Mouse (Mus musculus) embryonic facial prominence, embryonic 14.5 days (tissue): Measurements from ENCODE around the gene Fryl. TPM values are rescaled to one million over a fixed set of nuclear protein-coding genes. Genes with fewer than 3 reads are reported as not detected.

Experiments used
- ATAC-seq: fragments of 200-750 bp; cut with Nextera tagmentation; 2 replicates; pipeline ENCODE4 v1.8.0; 2017; ENCODE audit warnings: low read depth, moderate number of reproducible peaks, moderate TSS enrichment
- DNase-seq: peaks from one replicate; pipeline ENCODE4 v3.0.0-alpha.2; 2015; ENCODE audit warnings: low spot score
- H3K27ac ChIP-seq: fragments of 300-500 bp; sonication (generic); replicated peaks from 2 replicates; pipeline ENCODE4 v1.5.1; 2014; ENCODE audit warnings: low read depth, mild to moderate bottlenecking, low read length, moderate library complexity
- H3K27me3 ChIP-seq: fragments of 300-500 bp; sonication (generic); replicated peaks from 2 replicates; pipeline ENCODE4 v1.6.1; 2014; ENCODE audit warnings: low read length; ENCODE audit not compliant: control insufficient read depth, insufficient read depth
- H3K36me3 ChIP-seq: fragments of 300-500 bp; sonication (generic); 2 replicates; pipeline ENCODE4 v1.6.1; 2014; ENCODE audit warnings: low read length, mixed read lengths; ENCODE audit not compliant: control insufficient read depth, insufficient read depth
- H3K4me1 ChIP-seq: fragments of 300-500 bp; sonication (generic); 2 replicates; pipeline ENCODE4 v1.6.1; 2014; ENCODE audit warnings: antibody characterized with exemption, low read length; ENCODE audit not compliant: control insufficient read depth, insufficient read depth
- H3K4me2 ChIP-seq: fragments of 300-500 bp; sonication (generic); 2 replicates; pipeline ENCODE4 v1.6.1; 2014; ENCODE audit warnings: low read depth, mild to moderate bottlenecking, low read length, moderate library complexity, mixed read lengths
- H3K4me3 ChIP-seq: fragments of 300-500 bp; sonication (generic); 2 replicates; pipeline ENCODE4 v1.5.1; 2014; ENCODE audit warnings: low read depth, mild to moderate bottlenecking, low read length
- H3K9ac ChIP-seq: fragments of 300-500 bp; sonication (generic); 2 replicates; pipeline ENCODE4 v1.6.1; 2014; ENCODE audit warnings: low read depth, mild to moderate bottlenecking, low read length, moderate library complexity, mixed read lengths
- H3K9me3 ChIP-seq: fragments of 300-500 bp; sonication (generic); 2 replicates; pipeline ENCODE4 v1.6.1; 2016; ENCODE audit warnings: low read length; ENCODE audit not compliant: control insufficient read depth
- WGBS: fragments of 180-500 bp; shearing (Covaris S2); extraction: QIAGEN DNeasy Blood & Tissue Kit; methylation state at CpG from one replicate; pipeline ENCODE4 v1.1.7; 2014; 5-methylcytosine and 5-hydroxymethylcytosine counted together
- polyA plus RNA-seq: library from polyadenylated mRNA; unstranded; fragments of >200 nt; fragmentation: Nextera tagmentation; extraction: Ambion mirVana; gene quantifications from 2 replicates; pipeline ENCODE4 v1.2.1, GENCODE M21; 2014

The Fryl gene
- polyA plus RNA-seq, 1 experiment from 2014 or later, result 26.8 TPM

GRCm38 (mm10) chr5:73200387-73201384, 55.7 kb downstream of the Fryl start:
- no peak for DNase-seq
- Histone ChIP-seq H3K9me3 (no peaks in the 10 kb centered on the region), H3K27me3 (no peaks in the 10 kb centered on the region), H3K4me1 (no peaks in the 10 kb centered on the region; the same call in 1 of the 2 replicates), H3K9ac (no peak overlapping the region), H3K27ac (no peak overlapping the region), H3K4me2 (no peak overlapping the region), H3K4me3 (no peak overlapping the region), H3K36me3 (peaks cover 4% of the 10 kb centered on the region; the same call in 1 of the 2 replicates)
- 73% methylated on average over 16 of the region's 16 CpGs for WGBS
- ATAC-seq, result no peak

- H3K9me3 ChIP-seq, result no peaks in the 10 kb centered on the region
- no peak overlapping the region for H3K4me2 ChIP-seq
- WGBS, result 71% methylated on average over 2 of the region's 2 CpGs
- H3K4me3 ChIP-seq, result no peak overlapping the region
- H3K9ac ChIP-seq, result no peak overlapping the region
- H3K27me3 ChIP-seq, result no peaks in the 10 kb centered on the region
- DNase-seq (no peak), ATAC-seq (no peak)
- peaks cover 7% of the 10 kb centered on the region; the same call in 1 of the 2 replicates for H3K36me3 ChIP-seq
- H3K4me1 ChIP-seq, result no peaks in the 10 kb centered on the region
- H3K27ac ChIP-seq, result no peak overlapping the region
These were observed 56.8 kb downstream of the Fryl start for GRCm38 (mm10) chr5:73199586-73199985.

GRCm38 (mm10) chr5:73198690-73199089, 57.7 kb downstream of the Fryl start:
- 96% methylated on average over 5 of the region's 5 CpGs for WGBS
- Histone ChIP-seq H3K4me1 (no peaks in the 10 kb centered on the region), H3K9me3 (no peaks in the 10 kb centered on the region), H3K27me3 (no peaks in the 10 kb centered on the region), H3K4me2 (no peak overlapping the region), H3K9ac (no peak overlapping the region), H3K27ac (no peak overlapping the region), H3K4me3 (no peak overlapping the region), H3K36me3 (0 out of 2 replicates have a peak, but pooled peaks cover 12% of the 10 kb centered on the region)
- no peak for ATAC-seq
- DNase-seq, result no peak

GRCm38 (mm10) chr5:73197796-73198195, 58.6 kb downstream of the Fryl start:
- H3K4me3 ChIP-seq, result no peak overlapping the region
- ATAC-seq, result no peak
- H3K27ac ChIP-seq, result no peak overlapping the region
- no peak for DNase-seq
- no peaks in the 10 kb centered on the region for H3K4me1 ChIP-seq
- H3K4me2 ChIP-seq, result no peak overlapping the region
- no peak overlapping the region for H3K9ac ChIP-seq
- no peaks in the 10 kb centered on the region for H3K9me3 ChIP-seq
- 0 out of 2 replicates have a peak, but pooled peaks cover 14% of the 10 kb centered on the region for H3K36me3 ChIP-seq
- no peaks in the 10 kb centered on the region for H3K27me3 ChIP-seq
- 92% methylated on average over 7 of the region's 7 CpGs for WGBS

GRCm38 (mm10) chr5:73194740-73195139, 61.7 kb downstream of the Fryl start:
- H3K27ac ChIP-seq, result no peak overlapping the region
- H3K9me3 ChIP-seq, result no peaks in the 10 kb centered on the region
- DNase-seq, result no peak
- H3K4me2 ChIP-seq, result no peak overlapping the region
- H3K9ac ChIP-seq, result no peak overlapping the region
- H3K36me3 ChIP-seq, result 0 out of 2 replicates have a peak, but pooled peaks cover 14% of the 10 kb centered on the region
- 84% methylated on average over 14 of the region's 14 CpGs for WGBS
- H3K27me3 ChIP-seq, result no peaks in the 10 kb centered on the region
- peak; percentile 15; the same call in 1 of the 2 replicates for ATAC-seq
- H3K4me1 ChIP-seq, result no peaks in the 10 kb centered on the region
- H3K4me3 ChIP-seq, result no peak overlapping the region

- Histone ChIP-seq H3K9me3 (no peaks in the 10 kb centered on the region), H3K9ac (no peak overlapping the region), H3K4me2 (no peak overlapping the region), H3K4me1 (no peaks in the 10 kb centered on the region), H3K4me3 (no peak overlapping the region), H3K36me3 (0 out of 2 replicates have a peak, but pooled peaks cover 14% of the 10 kb centered on the region), H3K27me3 (no peaks in the 10 kb centered on the region), H3K27ac (no peak overlapping the region)
- DNase-seq (no peak), ATAC-seq (no peak)
- 81% methylated on average over 8 of the region's 8 CpGs for WGBS
These were observed 62.3 kb downstream of the Fryl start for GRCm38 (mm10) chr5:73194083-73194570.

GRCm38 (mm10) chr5:73193627-73194026, 62.8 kb downstream of the Fryl start:
- Histone ChIP-seq H3K36me3 (0 out of 2 replicates have a peak, but pooled peaks cover 14% of the 10 kb centered on the region), H3K4me2 (no peak overlapping the region), H3K27ac (no peak overlapping the region), H3K27me3 (no peaks in the 10 kb centered on the region), H3K9ac (no peak overlapping the region), H3K9me3 (no peaks in the 10 kb centered on the region), H3K4me1 (no peaks in the 10 kb centered on the region), H3K4me3 (no peak overlapping the region)
- DNase-seq, result no peak
- 64% methylated on average over 10 of the region's 10 CpGs for WGBS
- no peak for ATAC-seq

GRCm38 (mm10) chr5:73192870-73193576, 63.4 kb downstream of the Fryl start:
- Histone ChIP-seq H3K4me1 (0 out of 2 replicates have a peak, but pooled peaks cover 3% of the 10 kb centered on the region), H3K27ac (no peak overlapping the region), H3K9ac (no peak overlapping the region), H3K4me2 (no peak overlapping the region), H3K4me3 (no peak overlapping the region), H3K9me3 (no peaks in the 10 kb centered on the region), H3K27me3 (no peaks in the 10 kb centered on the region), H3K36me3 (0 out of 2 replicates have a peak, but pooled peaks cover 14% of the 10 kb centered on the region)
- ATAC-seq, result no peak
- WGBS, result 77% methylated on average over 13 of the region's 13 CpGs
- DNase-seq, result no peak
